Mouse (Mus musculus): ENCODE data around the gene Ccdc71. TPM values are rescaled to one million over a fixed set of nuclear protein-coding genes. Genes with fewer than 3 reads are reported as not detected.
A peak's percentile ranks its signal among the peaks of the same experiment; 100 is the strongest.

Gene Ccdc71
- polyA plus RNA-seq (2012; ENCODE audit: insufficient read depth, low replicate concordance), result 16.0 and 16.9 TPM in 2 replicates

DNA sequence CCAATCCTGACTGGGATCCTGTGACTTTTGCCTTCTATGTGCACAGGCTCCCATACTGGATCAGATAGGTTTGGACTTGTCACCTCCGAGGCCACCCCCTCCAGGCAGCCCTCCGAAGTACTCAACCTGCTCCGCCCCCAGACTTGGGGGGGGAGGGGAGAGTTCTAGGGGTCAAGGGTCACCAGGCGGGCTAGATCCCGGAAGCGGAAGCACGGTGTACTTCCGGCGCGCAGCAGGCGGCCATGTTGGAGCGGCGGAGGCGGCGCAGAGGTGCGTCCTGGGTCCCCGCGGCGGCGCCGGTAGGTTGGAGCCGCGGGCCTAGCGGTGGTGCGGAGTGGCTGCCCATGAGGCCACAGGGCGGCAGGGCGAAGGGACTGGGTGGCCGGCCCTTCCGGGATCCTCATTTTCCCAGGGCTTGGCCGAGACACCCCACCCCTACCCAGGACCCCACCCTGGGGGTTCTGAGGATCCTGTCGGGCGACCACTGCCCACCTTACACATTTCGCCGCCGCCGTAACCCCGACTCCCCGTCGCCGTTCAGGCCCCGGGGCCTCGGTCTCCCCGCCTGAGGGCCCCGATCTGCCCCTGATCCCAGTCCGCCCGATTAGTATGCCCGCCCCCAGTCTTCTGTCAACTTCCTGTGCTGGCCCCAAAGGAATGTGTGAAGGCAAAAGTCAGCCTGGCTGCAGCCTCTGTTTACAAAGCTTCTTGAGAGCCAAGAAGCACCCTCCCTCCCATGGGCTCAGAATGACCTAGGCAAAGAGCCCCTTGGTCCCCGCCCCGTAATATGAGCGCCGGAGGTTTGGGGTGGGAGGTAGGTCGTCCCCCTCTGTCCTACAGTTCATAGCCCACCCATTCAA lies at the start of gene Ccdc71:
Gene Ccdc71, plus strand, starts transcription at position 209 of the 860 bp plus-strand sequence.
- peak; percentile 66; the same call in 1 of the 2 replicates for TF ChIP-seq FLI1 (IDR thresholded peaks at IDR 0.05; ENCODE audit: low read length)
- no peak for TF ChIP-seq GATA1 (IDR thresholded peaks at IDR 0.05; ENCODE audit: borderline replicate concordance, low read length)
- Histone ChIP-seq H3K4me3 (replicated peaks) (peak within 1 kb of the TSS; percentile 95), H3K36me3 (replicated peaks; ENCODE audit: low read length) (peaks cover 40% of the 10 kb centered on the region), H3K4me1 (peaks cover 44% of the 10 kb centered on the region), H3K9me3 (peaks cover 7% of the 10 kb centered on the region; the same call in 1 of the 2 replicates), H3K27me3 (replicated peaks) (peaks cover 15% of the 10 kb centered on the region)

DNA sequence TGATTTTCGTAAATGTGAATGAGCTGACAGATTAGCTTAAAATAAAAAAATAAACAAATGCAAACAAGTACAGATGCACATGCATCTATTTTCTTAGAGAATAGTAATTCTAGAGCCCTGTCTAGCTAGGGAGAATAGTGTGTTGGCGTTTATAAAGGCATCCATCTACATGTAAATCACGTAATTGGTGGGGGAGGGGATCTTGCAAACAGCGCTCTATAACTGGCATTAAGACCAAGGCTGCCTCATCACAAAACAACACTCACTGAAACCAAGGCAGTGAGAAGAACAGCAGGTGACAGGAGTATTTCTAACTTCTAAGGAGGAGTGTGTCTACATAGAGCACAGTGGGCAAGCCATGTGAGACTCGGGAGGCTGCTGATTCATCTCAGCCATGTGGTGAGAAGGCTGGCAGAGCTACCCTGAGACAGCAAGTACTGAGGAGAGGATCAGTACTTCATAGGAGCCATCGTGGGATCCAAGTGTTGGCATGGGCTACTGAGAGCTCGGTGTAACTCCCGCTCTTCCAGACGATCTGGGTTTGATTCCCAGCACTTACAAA lies 48.9 kb upstream of the Ccdc71 start:
- H3K4me3 ChIP-seq (replicated peaks), result no peak overlapping the region
- H3K4me1 ChIP-seq, result peaks cover 8% of the 10 kb centered on the region; the same call in 1 of the 2 replicates
- peaks cover 3% of the 10 kb centered on the region for H3K9me3 ChIP-seq
- no peaks in the 10 kb centered on the region for H3K36me3 ChIP-seq (replicated peaks; ENCODE audit: low read length)
- peaks cover 10% of the 10 kb centered on the region for H3K27me3 ChIP-seq (replicated peaks)
- TF ChIP-seq GATA1 (IDR thresholded peaks at IDR 0.05; ENCODE audit: borderline replicate concordance, low read length) (no peak), FLI1 (IDR thresholded peaks at IDR 0.05; ENCODE audit: low read length) (no peak)

DNA sequence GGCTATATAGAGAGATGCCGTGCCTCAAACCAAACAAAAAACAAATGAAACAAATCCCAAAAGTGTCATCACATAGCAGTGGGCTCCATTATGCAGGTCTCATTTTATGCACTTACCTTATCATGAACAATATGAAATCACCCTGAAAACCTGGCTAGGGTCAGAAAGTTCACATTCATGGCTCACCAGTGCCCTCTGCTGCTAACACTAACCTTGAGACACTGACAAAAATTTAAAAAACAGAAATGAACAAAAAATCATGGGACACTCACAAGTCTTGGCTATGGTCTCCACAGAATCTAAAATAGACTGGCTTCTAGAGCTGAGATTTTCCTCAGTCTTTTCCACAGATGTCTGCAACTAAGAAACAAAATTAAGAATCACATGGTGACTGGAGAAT lies 48.1 kb upstream of the Ccdc71 start:
- H3K27me3 ChIP-seq (replicated peaks), result peaks cover 8% of the 10 kb centered on the region
- H3K4me1 ChIP-seq, result peaks cover 5% of the 10 kb centered on the region; the same call in 1 of the 2 replicates
- no peak overlapping the region for H3K4me3 ChIP-seq (replicated peaks)
- H3K9me3 ChIP-seq, result peaks cover 3% of the 10 kb centered on the region
- TF ChIP-seq GATA1 (IDR thresholded peaks at IDR 0.05; ENCODE audit: borderline replicate concordance, low read length) (no peak), FLI1 (IDR thresholded peaks at IDR 0.05; ENCODE audit: low read length) (no peak)
- H3K36me3 ChIP-seq (replicated peaks; ENCODE audit: low read length), result no peaks in the 10 kb centered on the region

DNA sequence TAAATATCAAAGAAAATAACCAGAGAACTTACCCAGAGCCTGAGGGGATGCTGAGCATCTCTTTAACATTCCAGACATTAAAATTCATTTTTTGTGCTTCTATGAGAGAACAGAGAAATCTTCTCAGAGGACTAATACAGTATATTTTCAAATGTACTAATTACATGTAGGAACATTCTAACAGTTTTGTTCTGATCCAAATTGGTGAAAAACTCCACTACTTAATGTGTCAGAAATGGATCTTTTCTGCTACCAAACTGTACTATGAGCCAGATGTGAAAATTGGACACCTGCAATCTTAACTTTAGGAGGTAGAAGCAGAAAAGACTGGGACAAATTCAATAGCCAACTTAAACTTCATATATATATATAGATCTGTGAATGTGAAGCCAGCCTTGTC lies 31.9 kb upstream of the Ccdc71 start, which contains the start of gene Ccdc36:
Gene Ccdc36, minus strand, starts transcription at position 101 of the 400 bp plus-strand sequence.
- H3K9me3 ChIP-seq, result no peaks in the 10 kb centered on the region
- no peak within 1 kb of the TSS for H3K4me3 ChIP-seq (replicated peaks)
- H3K4me1 ChIP-seq, result no peaks in the 10 kb centered on the region
- no peaks in the 10 kb centered on the region for H3K36me3 ChIP-seq (replicated peaks; ENCODE audit: low read length)
- TF ChIP-seq FLI1 (IDR thresholded peaks at IDR 0.05; ENCODE audit: low read length), result no peak
- TF ChIP-seq GATA1 (IDR thresholded peaks at IDR 0.05; ENCODE audit: borderline replicate concordance, low read length), result no peak
- H3K27me3 ChIP-seq (replicated peaks), result peaks cover 8% of the 10 kb centered on the region

DNA sequence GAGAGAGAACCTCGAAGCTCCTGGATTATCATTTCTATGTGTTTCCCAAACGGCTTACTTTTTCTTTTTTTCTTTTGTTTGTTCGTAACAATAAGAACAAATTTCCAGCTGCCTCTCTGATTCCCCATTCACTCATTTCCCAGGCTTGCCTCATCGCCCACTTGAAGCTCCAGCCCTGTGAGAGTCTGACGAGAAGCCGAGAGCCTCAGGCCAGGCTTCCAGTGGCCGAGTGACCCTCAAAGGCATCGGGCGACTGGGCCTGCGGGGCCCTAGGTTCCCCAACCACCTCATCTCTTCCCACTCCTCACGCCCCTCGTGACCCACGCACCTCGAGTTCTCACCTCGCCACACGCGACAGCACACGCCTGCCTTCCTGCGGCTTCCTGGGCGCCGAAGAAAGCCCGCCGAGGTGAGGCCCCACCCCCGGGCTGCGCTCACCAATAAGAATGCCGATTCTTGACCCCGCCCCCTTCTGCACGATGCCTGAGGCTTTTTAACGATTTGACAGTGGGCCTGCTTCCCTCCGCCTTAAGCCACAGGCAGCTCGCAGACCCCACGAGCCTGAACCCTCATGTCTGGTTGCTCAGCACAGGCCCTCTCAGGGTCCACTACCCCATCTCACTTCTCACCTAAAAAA lies 28.8 kb upstream of the Ccdc71 start:
- TF ChIP-seq FLI1 (IDR thresholded peaks at IDR 0.05; ENCODE audit: low read length) (no peak), GATA1 (IDR thresholded peaks at IDR 0.05; ENCODE audit: borderline replicate concordance, low read length) (no peak)
- peaks cover 15% of the 10 kb centered on the region for H3K27me3 ChIP-seq (replicated peaks)
- H3K4me3 ChIP-seq (replicated peaks), result no peak overlapping the region
- no peaks in the 10 kb centered on the region for H3K4me1 ChIP-seq
- H3K36me3 ChIP-seq (replicated peaks; ENCODE audit: low read length), result no peaks in the 10 kb centered on the region
- peaks cover 7% of the 10 kb centered on the region; the same call in 1 of the 2 replicates for H3K9me3 ChIP-seq

DNA sequence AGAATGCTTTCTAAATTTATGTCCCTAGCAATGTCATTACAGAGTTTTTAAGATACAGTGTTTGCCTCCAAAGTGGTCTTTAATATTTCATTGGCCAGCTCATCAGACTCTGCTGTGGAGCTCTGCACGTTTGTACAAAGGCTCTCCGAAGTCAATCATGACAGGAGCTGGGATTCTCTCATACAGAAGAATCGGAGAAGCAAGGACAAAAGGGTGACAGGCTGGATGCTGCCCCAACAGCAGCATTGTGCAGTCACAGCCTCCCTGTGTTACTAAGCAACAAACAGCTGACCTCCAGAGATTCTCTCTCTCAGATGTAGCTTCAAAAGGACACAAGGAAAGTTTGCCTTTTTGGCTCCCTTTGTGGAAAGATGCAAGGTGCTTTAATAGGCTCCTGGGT lies 24.1 kb upstream of the Ccdc71 start, which contains the start of gene BC048562:
Gene BC048562, plus strand, starts transcription at position 301 of the 400 bp plus-strand sequence.
- peaks cover 30% of the 10 kb centered on the region for H3K27me3 ChIP-seq (replicated peaks)
- no peaks in the 10 kb centered on the region for H3K36me3 ChIP-seq (replicated peaks; ENCODE audit: low read length)
- H3K9me3 ChIP-seq, result peaks cover 7% of the 10 kb centered on the region; the same call in 1 of the 2 replicates
- no peak within 1 kb of the TSS for H3K4me3 ChIP-seq (replicated peaks)
- TF ChIP-seq GATA1 (IDR thresholded peaks at IDR 0.05; ENCODE audit: borderline replicate concordance, low read length) (no peak), FLI1 (IDR thresholded peaks at IDR 0.05; ENCODE audit: low read length) (no peak)
- peaks cover 13% of the 10 kb centered on the region for H3K4me1 ChIP-seq

DNA sequence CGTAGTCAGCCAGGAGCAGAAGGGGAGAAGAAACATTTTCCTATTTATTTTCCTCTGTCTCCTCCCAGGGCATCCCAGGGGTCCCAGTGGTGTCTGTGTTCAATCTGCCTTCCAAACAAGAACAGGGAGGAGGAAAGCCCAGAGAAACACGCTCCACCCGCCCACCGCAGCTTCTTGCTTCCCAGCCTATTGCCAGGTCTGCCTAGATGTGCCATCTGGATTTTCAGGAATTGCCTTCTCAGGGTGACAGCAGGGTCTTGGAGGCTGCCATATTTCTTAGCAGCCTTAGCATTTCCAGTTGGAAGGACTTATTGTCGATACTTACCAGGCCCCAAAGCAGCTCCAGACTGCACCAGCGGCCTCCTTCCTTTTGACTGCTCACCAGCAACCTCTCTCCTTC lies 21.2 kb upstream of the Ccdc71 start:
- peaks cover 30% of the 10 kb centered on the region for H3K27me3 ChIP-seq (replicated peaks)
- no peak for TF ChIP-seq GATA1 (IDR thresholded peaks at IDR 0.05; ENCODE audit: borderline replicate concordance, low read length)
- no peak for TF ChIP-seq FLI1 (IDR thresholded peaks at IDR 0.05; ENCODE audit: low read length)
- no peak overlapping the region for H3K4me3 ChIP-seq (replicated peaks)
- peaks cover 7% of the 10 kb centered on the region; the same call in 1 of the 2 replicates for H3K9me3 ChIP-seq
- no peaks in the 10 kb centered on the region for H3K36me3 ChIP-seq (replicated peaks; ENCODE audit: low read length)
- peaks cover 26% of the 10 kb centered on the region for H3K4me1 ChIP-seq

DNA sequence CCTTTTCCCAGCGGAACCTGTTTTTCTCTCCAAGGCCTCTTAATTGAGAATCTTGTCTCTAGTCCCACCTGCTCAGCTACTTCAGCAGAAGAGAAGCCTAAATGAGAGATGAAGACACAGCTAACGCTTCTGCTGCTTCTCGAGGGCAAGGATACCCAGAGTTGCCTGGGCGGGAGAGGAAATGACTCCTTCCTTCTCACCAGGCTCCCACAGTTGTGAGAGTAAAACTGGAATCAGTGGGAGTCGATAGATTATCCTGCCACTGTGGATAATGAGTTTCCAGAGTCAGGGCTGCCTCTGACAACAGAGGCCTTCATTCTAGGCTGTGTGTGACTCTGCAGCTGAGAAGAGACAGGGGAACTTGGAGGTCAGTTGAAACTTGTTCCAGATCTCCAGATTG lies 19.8 kb upstream of the Ccdc71 start:
- H3K27me3 ChIP-seq (replicated peaks), result peaks cover 36% of the 10 kb centered on the region

DNA sequence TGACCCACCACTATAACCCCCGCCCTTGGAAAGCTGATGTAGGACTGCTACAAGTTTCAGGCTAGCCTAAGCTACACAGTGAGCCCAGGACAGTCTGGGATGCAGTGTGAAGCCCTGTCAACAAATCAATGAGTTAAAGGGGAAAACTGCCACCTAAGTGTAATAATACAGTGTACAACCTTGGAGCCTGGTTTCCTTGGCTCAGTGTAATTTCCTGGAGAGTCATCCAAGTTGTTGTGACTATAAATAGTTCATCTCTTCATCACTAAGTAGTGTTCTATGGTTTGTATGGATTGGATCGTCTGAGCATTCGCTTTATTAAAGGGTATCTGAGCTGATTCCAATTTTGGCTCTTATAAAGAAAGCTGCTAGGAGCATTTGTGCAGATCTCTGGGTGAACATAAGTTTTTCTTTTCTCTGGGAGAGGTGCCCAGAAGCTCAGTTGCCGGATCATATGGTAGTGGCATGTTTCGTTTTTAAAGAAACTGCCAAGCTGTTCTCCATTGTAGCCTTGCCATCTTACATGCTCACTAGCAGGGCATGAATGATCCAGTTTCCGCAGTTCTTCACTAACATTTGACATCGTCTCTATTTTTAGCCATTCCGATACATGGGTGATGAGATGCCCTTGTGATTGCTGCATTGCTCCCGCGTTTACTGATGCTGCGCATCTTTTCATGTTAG lies 18.9 kb upstream of the Ccdc71 start:
- Histone ChIP-seq H3K9me3 (no peaks in the 10 kb centered on the region), H3K4me3 (replicated peaks) (no peak overlapping the region)
- TF ChIP-seq FLI1 (IDR thresholded peaks at IDR 0.05; ENCODE audit: low read length), result no peak

More for the DNA sequence above, 19.8 kb upstream of the Ccdc71 start:
- H3K4me1 ChIP-seq, result peaks cover 36% of the 10 kb centered on the region
- peaks cover 5% of the 10 kb centered on the region; the same call in 1 of the 2 replicates for H3K9me3 ChIP-seq
- no peaks in the 10 kb centered on the region for H3K36me3 ChIP-seq (replicated peaks; ENCODE audit: low read length)
- no peak for TF ChIP-seq FLI1 (IDR thresholded peaks at IDR 0.05; ENCODE audit: low read length)
- no peak for TF ChIP-seq GATA1 (IDR thresholded peaks at IDR 0.05; ENCODE audit: borderline replicate concordance, low read length)
- H3K4me3 ChIP-seq (replicated peaks), result no peak overlapping the region

More for the DNA sequence above, 18.9 kb upstream of the Ccdc71 start:
- H3K27me3 ChIP-seq (replicated peaks), result peaks cover 36% of the 10 kb centered on the region
- H3K36me3 ChIP-seq (replicated peaks; ENCODE audit: low read length), result no peaks in the 10 kb centered on the region
- H3K4me1 ChIP-seq, result peaks cover 45% of the 10 kb centered on the region
